Mouse (Mus musculus): ENCODE results near the gene Cpsf6. TPM values are rescaled to one million over a fixed set of nuclear protein-coding genes. Genes with fewer than 3 reads are reported as not detected.

Cpsf6 gene
- polyA plus RNA-seq, 1 experiment from 2014 or later, result 243 TPM

DNA sequence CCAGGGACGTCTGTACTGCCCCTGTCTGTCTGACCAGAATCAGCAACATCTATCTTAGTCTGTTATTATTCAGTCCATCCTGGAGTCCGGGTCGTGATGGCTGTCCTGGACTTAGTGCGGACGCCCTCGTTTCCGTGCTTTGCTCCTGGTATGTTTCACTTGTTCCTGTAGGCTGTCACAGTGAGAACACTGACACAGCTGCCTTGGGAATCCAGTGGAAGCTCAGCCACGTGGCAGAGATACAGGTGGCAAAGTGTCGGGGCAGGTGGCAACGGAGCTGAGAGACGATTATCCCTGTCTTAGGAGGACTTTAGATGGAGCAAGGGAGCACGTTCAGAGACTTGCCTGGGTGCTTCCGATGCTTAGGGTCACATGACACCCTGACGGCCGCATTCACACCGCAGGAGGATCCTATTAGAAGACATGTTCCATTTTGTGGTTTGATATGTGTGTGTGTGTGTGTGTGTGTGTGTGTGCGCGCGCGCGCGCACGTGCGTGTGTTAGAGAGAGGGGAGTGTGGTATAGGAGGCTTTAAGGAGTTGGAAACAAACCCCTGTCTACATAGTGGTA, 38.9 kb upstream of the Cpsf6 start:
- WGBS, result 54% methylated on average over 24 of the region's 24 CpGs
- Histone ChIP-seq H3K27ac (no peak overlapping the region), H3K36me3 (replicated peaks) (no peaks in the 10 kb centered on the region), H3K4me1 (peaks cover 23% of the 10 kb centered on the region), H3K9me3 (no peaks in the 10 kb centered on the region), H3K27me3 (ENCODE audit: poor library complexity, severe bottlenecking) (peaks cover 22% of the 10 kb centered on the region), H3K4me3 (peak overlapping the region; percentile 39)
- DNase-seq (ENCODE audit: extremely low spot score, low spot score), result no peak

DNA sequence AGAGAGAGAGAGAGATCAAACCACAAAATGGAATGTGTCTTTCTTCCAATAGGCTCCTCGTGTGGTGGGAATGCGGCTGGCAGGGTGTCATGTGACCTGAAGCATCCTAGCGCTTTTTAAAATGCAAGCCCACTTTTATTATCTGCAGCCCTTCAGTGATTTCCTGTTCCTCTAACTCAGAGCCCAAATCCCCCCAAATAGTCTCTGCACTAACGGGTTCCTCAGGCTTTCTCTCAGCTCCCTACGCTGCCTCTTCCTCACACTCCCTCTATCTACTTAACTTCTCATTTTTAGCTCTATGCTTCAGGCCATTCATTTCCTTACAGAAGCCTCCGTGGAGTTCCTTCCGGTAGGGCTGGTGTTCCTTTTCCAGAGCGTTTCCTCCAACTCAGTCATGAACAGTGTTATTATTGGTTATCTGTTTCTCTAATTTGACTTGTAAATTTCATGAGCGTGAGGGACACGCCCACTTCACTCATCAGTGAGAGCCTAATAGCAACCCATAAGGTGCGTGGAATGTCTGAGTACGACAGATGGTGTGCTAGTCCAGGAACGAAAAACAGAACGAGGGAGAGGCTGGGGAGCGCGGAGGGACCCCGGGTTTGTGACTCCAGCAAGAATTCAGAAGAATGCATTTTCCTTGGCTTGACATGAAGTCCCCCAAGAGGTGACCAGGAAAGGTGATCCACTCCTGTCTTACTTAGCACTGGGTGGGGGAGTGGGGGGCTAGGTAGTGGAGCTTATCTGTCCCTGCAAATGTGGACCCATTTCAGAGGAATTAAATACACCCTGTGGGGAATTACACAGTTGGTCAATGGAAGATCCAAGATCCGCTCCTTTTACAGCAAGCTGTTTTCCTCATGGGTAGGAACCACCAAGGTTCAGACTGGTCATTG, 38.2 kb upstream of the Cpsf6 start:
- Histone ChIP-seq H3K9me3 (no peaks in the 10 kb centered on the region), H3K36me3 (replicated peaks) (no peaks in the 10 kb centered on the region), H3K27me3 (ENCODE audit: poor library complexity, severe bottlenecking) (peaks cover 15% of the 10 kb centered on the region), H3K4me3 (peak overlapping the region; percentile 39), H3K27ac (0 out of 2 replicates have a peak overlapping the region, but pooled peaks have one; percentile 22), H3K4me1 (peaks cover 31% of the 10 kb centered on the region)
- DNase-seq (ENCODE audit: extremely low spot score, low spot score), result no peak
- 36% methylated on average over 18 of the region's 18 CpGs for WGBS

DNA sequence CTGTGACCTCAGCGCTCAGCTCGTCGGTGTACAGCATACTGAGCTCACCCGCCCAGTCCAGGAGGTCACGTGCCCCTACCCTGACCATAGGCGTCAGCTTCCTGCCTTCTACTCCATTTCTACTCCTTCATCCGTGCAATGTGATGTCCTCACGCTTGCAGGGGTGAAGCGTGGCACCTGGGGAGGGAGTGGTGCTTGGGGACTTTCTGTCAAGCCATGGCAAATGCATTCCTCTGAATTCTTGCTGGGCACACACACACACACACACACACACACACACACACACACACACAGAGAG, 37.6 kb upstream of the Cpsf6 start:
- H3K4me3 ChIP-seq, result peak overlapping the region; percentile 39
- no peaks in the 10 kb centered on the region for H3K36me3 ChIP-seq (replicated peaks)
- WGBS, result 70% methylated on average over 9 of the region's 9 CpGs
- H3K27me3 ChIP-seq (ENCODE audit: poor library complexity, severe bottlenecking), result peaks cover 15% of the 10 kb centered on the region
- H3K9me3 ChIP-seq, result no peaks in the 10 kb centered on the region
- peak overlapping the region; percentile 22; the same call in 1 of the 2 replicates for H3K27ac ChIP-seq
- peaks cover 32% of the 10 kb centered on the region for H3K4me1 ChIP-seq
- no peak for DNase-seq (ENCODE audit: extremely low spot score, low spot score)

DNA sequence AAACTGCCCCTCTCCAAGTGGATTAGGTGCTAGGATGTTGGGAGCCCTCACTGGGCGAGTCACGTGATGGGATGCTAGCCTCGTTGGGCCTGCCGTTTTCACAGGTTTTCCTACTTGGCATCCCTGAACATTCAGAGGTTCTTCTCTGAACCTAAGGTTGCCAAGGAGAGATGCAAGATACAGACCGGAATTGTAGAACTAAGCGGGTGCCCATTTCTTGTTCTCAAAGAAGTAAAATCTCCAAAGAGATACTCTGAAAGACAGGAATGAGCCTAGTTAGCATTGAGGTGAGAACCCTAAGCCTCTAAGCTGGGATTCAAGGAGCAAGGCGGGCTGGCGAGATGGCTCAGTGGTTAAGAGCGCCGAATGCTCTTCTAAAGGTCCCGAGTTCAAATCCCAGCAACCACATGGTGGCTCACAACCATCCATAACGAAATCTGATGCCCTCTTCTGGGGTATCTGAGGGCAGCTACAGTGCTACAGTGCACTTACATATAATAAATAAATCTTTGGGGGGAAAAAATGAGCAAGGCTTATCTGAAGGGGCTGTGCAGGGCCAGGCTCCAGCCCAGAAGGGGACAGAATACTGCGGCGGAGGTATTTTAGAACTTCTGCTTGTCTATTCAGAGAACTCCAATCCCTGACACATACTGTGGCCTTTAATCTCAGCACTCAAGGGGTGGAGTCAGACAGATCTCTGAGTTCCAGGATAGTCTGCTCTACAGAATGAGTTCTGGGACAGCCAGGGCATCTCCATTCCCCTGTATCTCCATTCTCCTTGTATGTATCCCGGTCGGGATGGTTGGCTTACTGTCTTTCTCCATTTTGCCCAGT, 37.0 kb upstream of the Cpsf6 start:
- Histone ChIP-seq H3K27me3 (ENCODE audit: poor library complexity, severe bottlenecking) (peaks cover 15% of the 10 kb centered on the region), H3K4me1 (peaks cover 38% of the 10 kb centered on the region), H3K36me3 (replicated peaks) (no peaks in the 10 kb centered on the region), H3K4me3 (peak overlapping the region; percentile 39), H3K9me3 (no peaks in the 10 kb centered on the region), H3K27ac (peak overlapping the region; percentile 22; the same call in 1 of the 2 replicates)
- 87% methylated on average over 16 of the region's 16 CpGs for WGBS
- DNase-seq (ENCODE audit: extremely low spot score, low spot score), result no peak

DNA sequence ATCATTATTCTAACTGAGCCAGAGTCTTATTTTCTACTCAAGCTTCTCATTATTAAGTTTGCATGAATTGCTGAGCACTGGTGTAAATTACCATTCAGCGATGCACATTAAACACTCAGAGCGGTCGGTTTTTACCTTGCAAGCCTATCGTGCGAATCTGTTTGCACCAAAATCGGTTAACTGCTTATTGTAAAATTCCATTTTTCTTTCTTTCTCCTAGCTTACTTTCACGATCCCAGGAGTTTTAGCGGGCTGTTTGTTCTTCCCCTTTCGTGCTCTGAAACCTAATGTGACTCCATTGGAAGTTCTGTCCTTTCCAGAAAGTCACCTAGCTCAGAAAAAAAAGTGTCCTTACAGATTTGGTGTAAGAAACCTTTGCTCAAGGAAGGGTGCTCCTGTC, 36.3 kb upstream of the Cpsf6 start:
- no peaks in the 10 kb centered on the region for H3K36me3 ChIP-seq (replicated peaks)

DNA sequence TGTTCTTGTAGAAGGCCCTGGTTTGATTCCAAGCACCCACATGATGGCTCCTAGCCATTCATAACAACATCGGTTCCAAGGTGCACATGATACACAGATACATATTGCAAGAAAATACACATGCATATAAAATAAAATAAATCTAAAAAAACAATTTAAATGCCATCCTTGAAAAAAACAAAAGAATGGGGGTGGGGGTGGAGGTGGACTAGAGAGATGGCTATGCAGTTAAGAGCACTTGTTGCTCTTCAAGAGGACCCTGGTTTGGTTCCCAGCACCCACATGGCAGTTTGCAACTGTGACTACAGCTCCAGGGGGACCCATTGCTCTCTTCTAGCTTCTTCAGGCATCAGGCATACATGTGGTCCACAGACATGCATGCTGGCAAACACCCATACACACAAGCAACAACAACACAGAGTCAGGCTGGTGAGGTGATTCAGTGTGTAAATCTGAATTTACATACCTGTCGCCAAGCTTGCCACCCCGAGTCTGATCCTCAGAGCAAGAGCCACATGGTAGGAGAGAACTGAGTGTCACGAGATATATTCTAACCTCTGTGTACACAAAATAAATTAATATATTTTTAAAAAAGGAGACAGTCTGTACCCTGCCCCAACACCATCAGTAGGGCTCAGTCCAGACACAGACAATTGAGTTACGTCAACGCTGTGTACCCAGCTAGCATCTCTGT, 35.7 kb upstream of the Cpsf6 start:
- Histone ChIP-seq H3K4me3 (no peak overlapping the region), H3K27ac (no peak overlapping the region), H3K36me3 (replicated peaks) (no peaks in the 10 kb centered on the region), H3K4me1 (peaks cover 49% of the 10 kb centered on the region), H3K27me3 (ENCODE audit: poor library complexity, severe bottlenecking) (peaks cover 11% of the 10 kb centered on the region), H3K9me3 (no peaks in the 10 kb centered on the region)
- no peak for DNase-seq (ENCODE audit: extremely low spot score, low spot score)
- 95% methylated on average over 6 of the region's 6 CpGs for WGBS

More for the DNA sequence above, 36.3 kb upstream of the Cpsf6 start:
- no peak for DNase-seq (ENCODE audit: extremely low spot score, low spot score)
- Histone ChIP-seq H3K27ac (no peak overlapping the region), H3K4me3 (no peak overlapping the region), H3K27me3 (ENCODE audit: poor library complexity, severe bottlenecking) (peaks cover 15% of the 10 kb centered on the region), H3K4me1 (peaks cover 45% of the 10 kb centered on the region), H3K9me3 (no peaks in the 10 kb centered on the region)
- 91% methylated on average over 9 of the region's 9 CpGs for WGBS

DNA sequence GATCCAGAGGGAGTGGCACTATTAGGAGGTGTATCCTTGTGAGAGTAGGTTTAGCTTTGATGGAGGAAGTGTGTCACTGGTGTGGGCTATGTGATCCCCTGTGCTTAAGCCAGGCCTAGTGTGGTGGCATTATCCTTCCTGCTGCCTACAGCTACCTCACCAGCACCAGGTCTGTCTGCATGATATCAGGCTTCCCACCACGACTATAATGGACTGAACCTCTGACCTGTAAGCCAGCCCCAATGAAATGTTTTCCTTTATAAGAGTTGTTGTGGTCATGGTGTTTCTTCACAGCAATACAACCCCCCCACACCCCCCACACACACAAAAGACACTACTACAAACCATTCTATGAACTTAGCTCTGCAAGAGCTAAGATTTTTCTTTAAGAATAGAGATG, 34.9 kb upstream of the Cpsf6 start:
- Histone ChIP-seq H3K4me1 (peaks cover 54% of the 10 kb centered on the region), H3K4me3 (no peak overlapping the region), H3K9me3 (no peaks in the 10 kb centered on the region), H3K27me3 (ENCODE audit: poor library complexity, severe bottlenecking) (peaks cover 5% of the 10 kb centered on the region), H3K36me3 (replicated peaks) (no peaks in the 10 kb centered on the region), H3K27ac (no peak overlapping the region)
- WGBS, result 78% methylated on average over 1 of the region's 1 CpGs
- no peak for DNase-seq (ENCODE audit: extremely low spot score, low spot score)

DNA sequence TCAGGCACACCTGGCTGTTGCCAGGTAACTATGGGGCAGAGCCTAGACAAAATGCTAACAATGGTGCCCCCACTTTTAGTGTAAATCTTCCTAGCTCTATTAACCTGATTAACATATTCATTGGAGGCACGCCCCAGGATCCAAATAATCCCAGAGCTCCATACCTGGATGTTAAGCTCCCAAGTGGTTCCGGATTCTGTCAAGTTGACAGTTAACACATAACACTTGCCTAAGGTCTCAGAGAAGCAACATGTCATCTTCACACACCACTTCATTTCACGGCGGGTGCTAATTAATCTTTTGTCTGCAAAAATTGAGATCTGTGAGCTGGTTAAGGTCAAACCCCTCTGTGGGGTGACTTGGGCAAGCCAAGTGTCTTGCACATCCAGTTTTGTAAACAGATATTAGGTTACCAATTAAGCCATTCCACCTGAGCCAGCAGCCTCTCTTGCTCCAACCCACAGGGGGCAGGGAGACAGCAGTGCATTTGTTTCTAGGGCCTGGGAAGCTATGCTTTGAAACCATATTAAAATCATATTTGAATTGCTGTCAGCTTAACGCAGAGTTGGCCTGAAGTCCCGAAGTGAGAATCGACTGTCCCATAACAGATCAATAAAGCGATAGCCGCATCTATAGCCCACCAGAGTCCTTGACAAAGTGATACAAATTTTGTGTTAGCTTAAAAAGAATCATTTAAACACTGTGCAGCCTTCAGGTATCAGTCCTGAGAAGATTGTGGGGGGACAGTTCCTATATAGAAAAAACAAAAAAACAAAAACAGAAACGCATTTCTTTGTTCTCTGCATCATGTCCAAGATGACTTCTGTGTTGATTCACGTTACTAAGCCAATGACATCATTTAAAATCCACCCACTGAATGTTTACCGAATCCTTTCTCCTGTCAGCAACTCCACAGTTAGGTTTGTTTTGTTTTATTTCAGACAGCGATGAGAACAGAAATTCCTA, 34.0 kb upstream of the Cpsf6 start:
- Histone ChIP-seq H3K9me3 (no peaks in the 10 kb centered on the region), H3K27ac (no peak overlapping the region), H3K4me1 (peaks cover 52% of the 10 kb centered on the region), H3K4me3 (no peak overlapping the region), H3K27me3 (ENCODE audit: poor library complexity, severe bottlenecking) (peaks cover 3% of the 10 kb centered on the region), H3K36me3 (replicated peaks) (no peaks in the 10 kb centered on the region)
- 79% methylated on average over 13 of the region's 13 CpGs for WGBS
- DNase-seq (ENCODE audit: extremely low spot score, low spot score), result no peak

DNA sequence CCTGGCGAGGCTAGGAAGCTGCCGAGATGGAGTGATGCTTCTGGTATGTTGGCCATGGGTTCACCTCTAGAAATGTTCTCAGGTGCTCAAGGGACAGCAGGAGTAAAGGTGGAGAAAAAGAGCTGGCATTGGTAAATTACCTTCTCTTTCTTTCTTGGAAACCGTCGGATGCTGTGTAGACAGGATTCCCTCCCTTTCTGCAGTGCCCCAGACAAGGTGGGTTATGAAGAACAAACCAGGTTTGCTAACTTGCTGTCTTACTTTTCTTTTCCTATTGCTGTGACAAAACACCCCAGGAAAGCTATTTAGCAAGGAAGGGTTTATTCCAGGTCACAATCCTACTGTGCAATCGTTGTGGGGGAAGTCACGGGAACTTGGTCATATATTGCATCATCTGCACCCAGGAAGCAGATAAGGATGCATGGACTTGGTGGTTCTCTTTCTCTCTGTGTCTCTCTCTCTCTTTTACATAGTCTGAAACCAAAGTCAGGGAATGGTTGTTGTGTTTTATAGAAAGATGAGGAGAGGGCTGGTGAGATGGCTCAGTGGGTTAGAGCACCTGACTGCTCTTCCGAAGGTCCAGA, 32.8 kb upstream of the Cpsf6 start:
- Histone ChIP-seq H3K4me3 (no peak overlapping the region), H3K27ac (no peak overlapping the region), H3K27me3 (ENCODE audit: poor library complexity, severe bottlenecking) (no peaks in the 10 kb centered on the region), H3K9me3 (no peaks in the 10 kb centered on the region), H3K4me1 (peaks cover 39% of the 10 kb centered on the region), H3K36me3 (replicated peaks) (no peaks in the 10 kb centered on the region)
- WGBS, result 86% methylated on average over 7 of the region's 7 CpGs
- no peak for DNase-seq (ENCODE audit: extremely low spot score, low spot score)

DNA sequence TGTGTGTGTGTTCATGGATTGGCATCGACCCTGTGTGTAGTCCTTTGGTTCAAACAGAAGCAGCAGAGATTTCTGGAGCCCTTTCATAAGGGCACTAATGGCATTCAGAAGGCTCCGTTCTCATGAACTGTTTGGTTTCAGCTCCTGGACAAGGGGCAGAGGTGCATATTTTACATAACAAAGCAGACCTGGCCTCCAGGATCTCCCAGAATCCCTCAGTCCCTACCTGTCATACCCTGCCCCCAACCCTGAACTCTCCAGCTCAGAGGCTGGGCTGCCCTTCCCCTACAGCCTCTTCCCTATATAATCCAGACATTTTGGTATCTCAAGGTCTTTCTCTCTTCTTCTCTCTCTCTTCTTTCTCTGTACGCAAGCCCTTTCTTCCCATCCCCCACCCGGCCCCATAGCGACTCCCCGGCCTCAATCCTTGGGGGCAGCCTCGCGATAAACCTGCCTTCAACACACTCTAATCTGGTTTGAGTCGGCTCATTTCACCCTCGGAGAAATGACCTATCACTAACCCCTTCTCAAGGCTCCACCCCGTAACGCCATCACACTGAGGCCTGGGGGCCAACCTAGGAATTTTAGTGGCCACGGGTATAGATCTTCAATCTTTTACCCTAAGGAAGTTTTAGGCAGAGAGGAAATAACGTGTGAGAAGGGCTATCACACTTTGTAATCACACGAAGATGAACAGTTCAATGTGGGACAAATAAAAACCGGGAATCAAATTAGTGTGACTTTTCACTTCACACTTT, 32.1 kb upstream of the Cpsf6 start:
- H3K36me3 ChIP-seq (replicated peaks), result no peaks in the 10 kb centered on the region
- 0 out of 2 replicates have a peak overlapping the region, but pooled peaks have one; percentile 16 for H3K27ac ChIP-seq
- peaks cover 33% of the 10 kb centered on the region for H3K4me1 ChIP-seq
- H3K9me3 ChIP-seq, result no peaks in the 10 kb centered on the region
- no peak overlapping the region for H3K4me3 ChIP-seq
- 40% methylated on average over 16 of the region's 16 CpGs for WGBS
- no peak for DNase-seq (ENCODE audit: extremely low spot score, low spot score)
- H3K27me3 ChIP-seq (ENCODE audit: poor library complexity, severe bottlenecking), result no peaks in the 10 kb centered on the region

DNA sequence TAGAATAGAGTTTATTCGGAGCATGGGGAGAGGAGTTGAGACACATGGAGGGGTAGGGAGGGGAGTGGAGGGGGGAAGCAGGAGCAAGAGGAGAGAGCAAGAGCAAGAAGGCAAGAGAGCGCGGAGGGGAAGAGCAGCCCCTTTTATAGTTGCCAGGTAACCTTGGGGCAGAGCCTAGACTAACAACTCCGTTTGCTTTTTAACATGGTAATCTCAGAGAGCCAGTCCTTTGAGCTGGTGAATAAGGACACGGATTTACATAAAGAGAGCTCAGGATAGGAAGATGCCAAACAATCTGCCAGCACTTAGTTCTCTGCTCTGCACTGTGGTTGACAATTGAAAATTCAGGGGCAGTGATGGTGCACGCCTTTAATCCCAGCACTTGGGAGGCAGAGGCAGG, 31.3 kb upstream of the Cpsf6 start:
- H3K9me3 ChIP-seq, result no peaks in the 10 kb centered on the region
- H3K27ac ChIP-seq, result 0 out of 2 replicates have a peak overlapping the region, but pooled peaks have one; percentile 16
- no peak overlapping the region for H3K4me3 ChIP-seq
- no peaks in the 10 kb centered on the region for H3K36me3 ChIP-seq (replicated peaks)
- H3K27me3 ChIP-seq (ENCODE audit: poor library complexity, severe bottlenecking), result no peaks in the 10 kb centered on the region
- no peak for DNase-seq (ENCODE audit: extremely low spot score, low spot score)
- 63% methylated on average over 6 of the region's 6 CpGs for WGBS
- H3K4me1 ChIP-seq, result peaks cover 33% of the 10 kb centered on the region

All from forebrain, embryonic 10.5 days (tissue).